Mouse (Mus musculus) heart, adult 18-20 months (tissue): ENCODE data around the gene Sh3bgr. TPM values are rescaled to one million over a fixed set of nuclear protein-coding genes. Genes with fewer than 3 reads are reported as not detected.

Experiments used
- DNase-seq, 2 experiments: peaks; one replicate each; pipeline ENCODE4 v3.0.0; 2021 to 2022; ENCODE audit warnings: mixed read lengths in 1 of 2
- long read RNA-seq, 2 experiments: library from polyadenylated mRNA; stranded (forward); transcript quantifications; one replicate each; pipeline ENCODE4 v2.0.0; 2021
- total RNA-seq, 2 experiments: library from RNA; stranded (reverse); gene quantifications; 2 replicates each; pipeline ENCODE4 v1.2.3; 2021

The Sh3bgr gene
- 100 to 1,000 TPM; 287 to 304 TPM for total RNA-seq
- long read RNA-seq, experiment 1, transcript Sh3bgr-201 (8 exons, 1,341 nt): major isoform, 125 of 182 reads
- long read RNA-seq, experiment 1, partial matches to known transcripts: 27 of 182 reads
- long read RNA-seq, experiment 1, other reads (novel, unspliced or antisense): 30 of 182 reads
- long read RNA-seq, experiment 2, transcript Sh3bgr-201 (8 exons, 1,341 nt): major isoform, 70 of 97 reads
- long read RNA-seq, experiment 2, partial matches to known transcripts: 12 of 97 reads
- long read RNA-seq, experiment 2, other reads (novel, unspliced or antisense): 15 of 97 reads

- DNase-seq: peak; percentile 84 to 86
These were observed at the start of gene Sh3bgr for GRCm38 (mm10) chr16:96199913-96200701. Gene Sh3bgr (plus strand): TSS chr16:96200450.

DNA sequence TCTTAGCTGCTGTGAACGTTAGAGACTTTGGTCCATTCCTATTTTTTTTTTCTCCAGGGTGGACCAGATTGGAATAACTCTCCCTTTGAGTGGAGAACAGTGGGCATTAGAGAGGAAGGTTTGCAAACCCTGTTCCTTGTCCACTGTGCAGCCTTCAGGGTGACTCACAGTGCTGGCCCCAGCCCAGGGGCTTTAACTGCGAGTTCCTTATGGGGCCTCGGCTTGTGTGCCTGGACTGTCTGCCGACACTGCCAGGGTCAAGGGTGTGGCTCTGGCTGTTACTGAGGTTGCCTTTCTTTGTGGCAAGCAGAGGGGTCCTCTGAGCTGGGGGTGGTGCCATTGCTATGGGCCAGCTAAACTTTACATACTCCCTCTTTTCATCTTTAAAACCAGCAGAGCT is 49.3 kb upstream of the Sh3bgr start:
- DNase-seq: peak; percentile 37 to 50

DNA sequence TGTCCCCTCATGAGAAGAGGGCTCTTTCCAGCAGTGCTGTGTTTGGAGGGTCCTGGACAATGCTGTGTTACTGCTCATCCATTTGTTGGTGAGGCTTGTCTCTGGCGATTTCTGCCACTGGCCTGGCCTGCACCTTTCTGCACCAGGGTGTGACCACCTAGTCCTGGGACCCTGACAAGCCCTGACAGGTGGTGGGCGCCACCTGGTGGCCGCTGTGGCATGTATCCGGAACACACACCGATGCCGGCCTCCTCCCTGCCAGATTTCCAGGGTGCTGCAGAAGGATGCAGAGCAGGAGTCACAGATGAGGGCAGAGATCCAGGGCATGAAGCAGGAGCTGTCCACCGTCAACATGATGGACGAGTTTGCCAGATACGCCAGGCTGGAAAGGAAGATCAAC is 48.7 kb upstream of the Sh3bgr start:
- DNase-seq: peak; percentile 65 to 85

DNA sequence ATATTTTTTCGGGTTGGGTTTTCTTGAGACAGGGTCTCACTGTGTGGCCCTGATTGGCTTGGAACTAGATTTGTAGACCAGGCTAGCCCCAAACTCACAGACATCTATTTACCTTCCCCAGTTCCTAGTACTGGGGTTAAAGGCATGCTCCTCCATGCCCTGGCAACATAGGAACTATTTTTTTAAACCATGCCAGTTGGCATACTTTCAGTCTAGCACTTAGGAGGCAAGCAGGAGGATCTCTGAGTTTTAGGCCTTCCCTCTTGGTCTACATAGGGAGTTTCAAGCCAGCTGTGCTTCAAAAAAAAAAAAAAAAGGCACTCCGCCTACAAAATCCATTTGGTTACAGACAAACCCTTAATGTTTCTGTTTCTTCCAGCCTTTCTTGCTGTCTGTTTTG is 45.8 kb upstream of the Sh3bgr start:
- no peak for DNase-seq

DNA sequence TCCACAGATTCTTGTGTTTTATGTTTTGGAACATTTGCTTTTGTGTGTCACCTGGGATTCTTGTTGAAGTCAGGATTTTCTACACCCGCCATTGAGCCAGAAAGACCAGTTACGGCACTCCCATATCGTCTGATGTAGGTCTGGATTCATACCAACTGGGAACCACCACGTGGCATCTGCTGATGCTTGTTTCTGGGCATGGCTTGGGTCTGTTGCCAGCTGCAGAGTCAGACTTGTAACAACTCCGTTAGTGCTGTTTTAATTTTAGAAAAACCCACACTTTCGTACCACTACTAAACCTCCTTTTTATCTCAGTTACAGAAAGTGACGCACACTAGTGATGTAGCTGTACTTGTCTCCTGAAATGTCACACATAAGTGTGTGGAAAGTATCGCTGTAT is 44.2 kb upstream of the Sh3bgr start:
- DNase-seq: peak in 1 of 2 experiments; percentile 17

DNA sequence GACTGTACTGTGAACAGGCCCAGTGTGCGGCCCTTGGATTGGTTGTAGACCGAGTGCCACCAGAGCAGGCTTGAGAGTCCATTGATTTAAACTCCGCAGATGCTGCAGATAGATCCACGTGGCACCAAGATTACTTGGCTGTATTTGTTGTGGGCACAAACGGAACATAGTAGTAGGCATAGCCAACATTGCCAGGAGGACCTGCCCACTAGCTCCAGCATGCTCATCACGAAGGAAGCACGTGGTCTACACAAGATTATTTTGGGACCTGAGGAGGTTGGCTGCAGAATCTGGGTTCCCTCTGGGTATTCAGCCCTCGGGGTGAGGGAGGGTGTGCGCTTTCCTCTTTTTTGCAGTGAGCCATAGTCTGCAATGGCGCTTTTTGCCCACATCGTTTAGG is 43.1 kb upstream of the Sh3bgr start:
- DNase-seq: peak in 1 of 2 experiments; percentile 28

- peak; percentile 29 to 42 for DNase-seq
These were observed 41.7 kb upstream of the Sh3bgr start for GRCm38 (mm10) chr16:96158511-96159080.

GRCm38 (mm10) chr16:96159091-96159731 is 41.0 kb upstream of the Sh3bgr start:
- peak; percentile 54 to 71 for DNase-seq

DNA sequence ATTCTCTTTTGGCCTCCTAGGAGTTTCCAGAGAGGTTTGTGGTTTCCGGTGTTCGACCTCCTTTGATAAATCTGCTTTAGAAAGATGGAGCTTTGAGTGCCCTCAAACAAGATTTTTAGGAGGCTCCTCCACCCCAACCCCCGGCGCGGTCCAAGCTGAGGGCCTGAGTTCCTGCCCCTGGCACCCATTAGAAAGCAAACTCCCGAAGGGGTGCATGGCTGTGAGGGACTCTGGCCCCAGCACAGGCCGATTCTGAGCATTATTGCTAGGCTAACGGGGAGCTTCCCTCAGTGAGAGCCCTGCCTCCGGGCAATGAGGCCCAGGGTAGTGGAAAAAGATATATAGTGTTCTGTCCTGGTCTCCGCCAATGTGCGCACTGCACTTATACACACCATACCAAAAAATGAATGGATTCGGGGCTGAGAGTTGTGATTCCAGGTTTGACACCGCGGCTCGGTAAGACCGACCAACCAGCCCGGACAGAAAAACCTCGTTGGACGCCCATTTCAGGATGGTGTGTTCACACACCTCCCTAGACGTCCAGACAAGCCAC is 40.4 kb upstream of the Sh3bgr start:
- DNase-seq: no peak

GRCm38 (mm10) chr16:96160927-96161326 is 39.3 kb upstream of the Sh3bgr start:
- no peak for DNase-seq

DNA sequence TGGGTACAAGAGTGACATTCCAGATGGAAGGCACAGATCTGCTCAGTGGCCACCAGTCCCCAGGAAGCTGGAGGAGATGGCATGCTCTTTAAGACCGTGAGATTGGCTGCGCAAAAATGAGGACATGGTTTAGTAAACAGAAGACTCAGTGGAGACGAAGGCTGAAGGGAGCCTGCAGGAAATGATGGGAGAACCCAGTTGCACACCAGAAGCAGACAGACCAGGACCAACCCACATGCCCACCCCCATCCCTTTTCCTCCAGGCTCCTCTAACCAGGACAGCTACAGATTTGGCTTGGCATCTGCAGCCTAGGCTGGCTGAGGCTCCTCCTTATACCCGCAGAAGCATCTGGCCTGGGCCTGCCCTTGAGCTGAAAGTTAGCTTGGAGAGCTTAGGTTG is 38.9 kb upstream of the Sh3bgr start:
- no peak for DNase-seq

GRCm38 (mm10) chr16:96165723-96166264 is 34.5 kb upstream of the Sh3bgr start:
- no peak for DNase-seq

GRCm38 (mm10) chr16:96168837-96169236 is 31.4 kb upstream of the Sh3bgr start:
- no peak for DNase-seq

GRCm38 (mm10) chr16:96173648-96174047 is 26.6 kb upstream of the Sh3bgr start:
- no peak for DNase-seq

GRCm38 (mm10) chr16:96175399-96175798 is 24.9 kb upstream of the Sh3bgr start:
- DNase-seq: no peak

GRCm38 (mm10) chr16:96179156-96179555 is 21.1 kb upstream of the Sh3bgr start:
- no peak for DNase-seq

GRCm38 (mm10) chr16:96187619-96188018 is 12.6 kb upstream of the Sh3bgr start:
- DNase-seq: no peak

DNA sequence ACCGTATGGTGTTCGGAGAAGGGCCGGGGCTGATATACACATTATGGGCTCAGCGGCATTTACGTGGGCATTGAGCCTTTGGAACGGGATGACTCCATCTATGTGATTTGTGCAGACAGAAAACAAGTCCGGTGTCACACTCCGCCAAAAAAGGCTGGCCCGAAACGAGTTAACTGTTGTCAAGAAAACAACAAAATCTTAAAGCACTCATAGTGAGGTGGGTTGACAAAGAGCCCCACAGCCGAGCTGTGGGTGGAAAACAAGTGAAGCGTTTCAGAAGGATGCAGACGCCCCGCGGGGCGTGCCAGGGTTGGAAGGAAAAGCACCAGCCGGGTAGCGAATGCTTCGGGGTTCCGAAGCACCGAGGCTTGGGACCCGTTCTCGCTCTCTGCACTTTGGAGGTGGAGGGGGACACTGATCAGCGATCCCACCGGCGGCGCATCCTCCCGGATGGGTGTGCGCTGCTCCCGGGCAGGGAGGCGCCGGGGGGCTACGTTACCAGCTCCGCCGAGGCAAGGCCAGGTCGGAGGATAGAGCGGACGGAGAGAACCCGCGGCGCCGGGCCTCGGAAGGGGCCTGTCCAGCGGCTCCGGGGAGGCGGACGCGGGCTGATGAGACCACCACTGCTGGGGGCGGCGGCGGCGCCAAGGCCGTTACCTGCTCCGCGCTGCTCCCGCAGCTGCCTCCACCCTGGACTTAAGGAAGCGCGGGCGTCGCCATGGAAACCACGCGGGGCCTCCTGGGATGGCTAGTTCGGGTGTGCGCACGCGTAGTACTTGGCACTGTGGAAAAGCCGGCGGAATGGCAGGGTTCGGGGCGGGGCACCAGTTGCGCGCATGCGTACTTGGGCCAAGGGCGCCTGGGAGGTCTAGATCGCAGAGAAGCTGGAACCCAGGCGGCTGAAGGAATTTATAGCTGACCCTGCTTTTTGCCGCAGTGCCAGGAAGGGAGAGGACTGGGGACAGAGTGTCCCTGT is 8.4 kb upstream of the Sh3bgr start, which contains the start of gene Lca5l:
TSS of gene Lca5l (minus strand) at position 741 of the 976 bp plus-strand sequence.
- peak; percentile 99 to 100 for DNase-seq

GRCm38 (mm10) chr16:96200702-96201028 is 415 bp downstream of the Sh3bgr start:
- no peak for DNase-seq

DNA sequence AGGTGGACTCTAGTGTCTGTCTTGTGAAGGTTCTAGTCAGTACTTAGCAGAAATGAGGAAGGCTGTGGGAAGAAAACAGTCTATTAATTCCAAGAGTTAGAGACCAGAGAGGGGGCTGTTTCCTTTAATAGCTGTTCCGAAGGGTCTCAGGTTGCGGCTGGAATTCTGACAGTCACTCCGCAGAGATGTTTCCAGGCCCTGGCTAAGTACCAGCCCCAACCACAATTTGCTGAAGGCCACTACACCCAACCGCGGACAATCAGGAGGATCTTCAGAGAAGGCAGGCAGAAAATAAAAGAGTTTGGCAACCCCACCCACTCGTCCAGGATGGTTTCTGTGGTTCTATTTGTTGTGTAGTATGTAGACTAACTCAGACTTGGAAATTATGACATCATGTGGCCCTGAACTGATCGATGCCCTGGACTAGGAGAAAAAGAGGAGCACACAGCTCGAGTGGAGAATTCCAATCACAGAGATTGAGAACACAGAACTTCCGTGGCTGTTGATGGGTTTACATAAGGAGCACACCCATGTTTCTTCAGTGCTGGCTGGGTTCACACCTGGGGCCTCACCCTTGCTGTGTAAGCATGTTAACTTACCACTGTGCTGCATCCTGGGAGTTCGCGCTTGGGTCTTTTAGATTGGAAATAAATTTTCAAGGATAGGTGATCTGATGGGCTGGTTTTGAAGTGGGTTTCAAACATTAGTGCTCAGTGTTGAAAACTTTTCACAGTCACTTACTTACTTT is 1.4 kb downstream of the Sh3bgr start:
- peak in 1 of 2 experiments; percentile 38 for DNase-seq
